Mouse (Mus musculus) embryonic fibroblast, embryonic 13.5 days (primary cell): ENCODE results near the gene Erich2.

ENCODE experiments used
- CTCF ChIP-seq: IDR thresholded peaks from 2 replicates; pipeline ENCODE4 v1.5.1; 2011; ENCODE audit warnings: mild to moderate bottlenecking, control low read depth, low read length, moderate library complexity, borderline replicate concordance; ENCODE audit not compliant: insufficient read depth
- POLR2A ChIP-seq: IDR thresholded peaks from 2 replicates; pipeline ENCODE4 v1.6.1; 2011; ENCODE audit warnings: low read depth, mild to moderate bottlenecking, control low read depth, low read length, moderate library complexity

- TF ChIP-seq POLR2A = no peak
- no peak for TF ChIP-seq CTCF
Measured at GRCm38 (mm10) chr2:70571698-70572097, 63.1 kb downstream of the Erich2 start.
